Mouse (Mus musculus) embryo, embryonic 9.5 days (tissue): ENCODE results near the gene Eml5.

Experiments
- DNase-seq: peaks from one replicate; pipeline ENCODE4 v3.0.0-alpha.2; 2017; ENCODE audit errors: extremely low spot score

Gene Eml5

GRCm38 (mm10) chr12:98736951-98737800 lies 164.1 kb downstream of the Eml5 start, which contains the start of gene Ptpn21:
TSS of gene Ptpn21 (minus strand) at chr12:98737405.
- DNase-seq, result peak; percentile 66
